Mouse (Mus musculus): ENCODE measurements around the gene Cep128. TPM values are rescaled to one million over a fixed set of nuclear protein-coding genes. Genes with fewer than 3 reads are reported as not detected.

Cep128 gene
- polyA plus RNA-seq, 1 experiment, result 5.4 TPM

DNA sequence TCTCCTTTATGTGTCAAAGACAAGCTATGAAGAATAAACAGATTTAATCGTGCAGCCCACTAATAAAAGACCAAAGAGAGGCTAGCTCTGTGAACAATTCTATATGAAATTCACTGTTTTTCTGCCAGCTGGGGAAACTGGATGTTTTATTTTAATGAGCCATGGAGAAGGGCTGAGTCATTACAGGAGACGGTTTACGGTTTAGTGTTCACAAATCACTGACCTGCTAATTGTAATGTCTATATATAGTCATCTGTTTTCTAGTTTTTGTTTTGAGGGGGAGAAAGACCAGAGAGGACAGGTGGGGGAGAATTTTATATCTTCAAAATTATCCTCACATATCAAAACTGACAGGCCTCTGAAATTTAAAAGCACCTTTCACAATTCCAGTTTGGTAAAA, 212.6 kb downstream of the Cep128 start:
- Histone ChIP-seq H3ac (ENCODE audit: control insufficient read depth, insufficient read length, low read depth) (no peak overlapping the region), H3K36me3 (ENCODE audit: control insufficient read depth, insufficient read depth) (no peaks in the 10 kb centered on the region), H3K4me3 (ENCODE audit: insufficient read depth, poor library complexity, severe bottlenecking) (no peak overlapping the region), H3K79me2 (ENCODE audit: control insufficient read depth, insufficient read depth) (no peaks in the 10 kb centered on the region), H3K79me3 (ENCODE audit: low read depth) (no peaks in the 10 kb centered on the region), H3K27me3 (ENCODE audit: control insufficient read depth, insufficient read depth, insufficient read length) (no peaks in the 10 kb centered on the region)
- TF ChIP-seq MYOD1 (IDR thresholded peaks at IDR 0.05; ENCODE audit: control insufficient read depth, insufficient read length, low read depth) (no peak), USF1 (IDR thresholded peaks at IDR 0.05; ENCODE audit: low read depth) (no peak), CTCF (IDR thresholded peaks at IDR 0.05; ENCODE audit: control insufficient read depth, insufficient read depth, insufficient read length) (no peak), MYOG (IDR thresholded peaks at IDR 0.05; ENCODE audit: control insufficient read depth, extremely low read depth, insufficient read length) (no peak), CEBPB (IDR thresholded peaks at IDR 0.05; ENCODE audit: low read depth) (no peak), FOSL1 (IDR thresholded peaks at IDR 0.05; ENCODE audit: insufficient read depth, low read length, poor library complexity, severe bottlenecking) (no peak), MAX (IDR thresholded peaks at IDR 0.05) (no peak)

DNA sequence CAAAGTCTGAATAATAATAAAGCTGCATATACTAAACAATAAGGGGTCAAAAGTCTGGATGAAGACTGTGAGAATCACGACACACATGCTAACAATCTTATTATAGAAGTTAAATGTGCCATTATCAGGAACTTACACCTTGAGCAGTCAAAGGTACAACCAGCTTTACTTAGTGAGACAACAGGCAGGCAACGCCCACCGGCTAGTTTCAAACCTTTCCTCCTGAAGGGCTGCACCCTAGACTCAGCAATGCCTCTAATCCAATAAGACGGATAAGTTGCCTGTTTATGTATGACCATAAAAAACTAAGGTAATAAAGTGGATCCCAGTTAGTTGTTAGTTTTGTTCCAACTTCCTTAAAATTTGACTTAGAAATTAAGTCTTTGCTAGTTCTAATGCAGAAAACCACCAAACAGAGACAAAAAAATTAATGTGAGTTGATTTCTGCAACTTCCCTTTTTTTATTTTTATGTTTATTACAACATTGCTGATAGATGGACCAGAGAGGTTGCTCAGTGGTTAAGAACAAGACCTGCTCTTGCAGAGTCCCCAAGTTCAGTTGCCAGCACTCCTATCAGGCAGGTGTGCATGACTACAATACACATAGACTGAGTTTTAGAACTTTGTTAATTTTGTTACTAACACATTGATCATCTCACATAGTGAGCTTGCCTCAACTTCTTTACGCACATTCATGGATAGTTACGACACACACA, 223.0 kb downstream of the Cep128 start:
- TF ChIP-seq FOSL1 (IDR thresholded peaks at IDR 0.05; ENCODE audit: insufficient read depth, low read length, poor library complexity, severe bottlenecking) (no peak), USF1 (IDR thresholded peaks at IDR 0.05; ENCODE audit: low read depth) (no peak), MYOD1 (IDR thresholded peaks at IDR 0.05; ENCODE audit: control insufficient read depth, insufficient read length, low read depth) (no peak), MAX (IDR thresholded peaks at IDR 0.05) (no peak), CTCF (IDR thresholded peaks at IDR 0.05; ENCODE audit: control insufficient read depth, insufficient read depth, insufficient read length) (no peak), MYOG (IDR thresholded peaks at IDR 0.05; ENCODE audit: control insufficient read depth, extremely low read depth, insufficient read length) (no peak), CEBPB (IDR thresholded peaks at IDR 0.05; ENCODE audit: low read depth) (no peak)
- Histone ChIP-seq H3ac (ENCODE audit: control insufficient read depth, insufficient read length, low read depth) (no peak overlapping the region), H3K27me3 (ENCODE audit: control insufficient read depth, insufficient read depth, insufficient read length) (no peaks in the 10 kb centered on the region)

DNA sequence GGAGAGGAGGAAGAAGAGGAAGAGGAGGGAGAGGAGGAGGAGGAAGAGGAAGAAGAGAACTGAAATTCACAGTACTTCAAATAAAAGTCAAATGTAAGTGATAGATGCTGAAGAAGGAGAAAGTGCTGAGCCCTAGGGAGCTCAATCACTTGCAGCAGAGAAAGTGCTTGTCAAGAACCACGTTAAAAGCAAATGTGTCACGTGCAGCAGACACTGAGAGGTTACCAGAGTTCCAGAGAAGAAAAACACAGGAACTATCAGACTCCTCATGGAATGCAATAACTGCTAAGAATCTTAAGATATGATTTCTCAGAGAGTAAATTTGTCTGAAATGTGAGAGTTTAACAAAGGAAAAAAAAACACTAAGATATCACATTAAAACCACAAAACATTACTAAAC, 225.7 kb downstream of the Cep128 start:
- Histone ChIP-seq H3K4me3 (ENCODE audit: insufficient read depth, poor library complexity, severe bottlenecking) (no peak overlapping the region), H3K79me3 (ENCODE audit: low read depth) (no peaks in the 10 kb centered on the region), H3K27me3 (ENCODE audit: control insufficient read depth, insufficient read depth, insufficient read length) (no peaks in the 10 kb centered on the region), H3K79me2 (ENCODE audit: control insufficient read depth, insufficient read depth) (no peaks in the 10 kb centered on the region), H3K36me3 (ENCODE audit: control insufficient read depth, insufficient read depth) (no peaks in the 10 kb centered on the region), H3ac (ENCODE audit: control insufficient read depth, insufficient read length, low read depth) (no peak overlapping the region)
- peak; percentile 82 for TF ChIP-seq USF1 (IDR thresholded peaks at IDR 0.05; ENCODE audit: low read depth)
- no peak for TF ChIP-seq FOSL1 (IDR thresholded peaks at IDR 0.05; ENCODE audit: insufficient read depth, low read length, poor library complexity, severe bottlenecking)

More for the DNA sequence above, 223.0 kb downstream of the Cep128 start:
- Histone ChIP-seq H3K4me3 (ENCODE audit: insufficient read depth, poor library complexity, severe bottlenecking) (no peak overlapping the region), H3K79me3 (ENCODE audit: low read depth) (no peaks in the 10 kb centered on the region), H3K79me2 (ENCODE audit: control insufficient read depth, insufficient read depth) (no peaks in the 10 kb centered on the region), H3K36me3 (ENCODE audit: control insufficient read depth, insufficient read depth) (no peaks in the 10 kb centered on the region)

GRCm38 (mm10) chr12:91154052-91154451, 230.2 kb downstream of the Cep128 start:
- no peaks in the 10 kb centered on the region for H3K27me3 ChIP-seq (ENCODE audit: control insufficient read depth, insufficient read depth, insufficient read length)
- H3ac ChIP-seq (ENCODE audit: control insufficient read depth, insufficient read length, low read depth), result no peak overlapping the region
- H3K79me2 ChIP-seq (ENCODE audit: control insufficient read depth, insufficient read depth), result no peaks in the 10 kb centered on the region
- H3K36me3 ChIP-seq (ENCODE audit: control insufficient read depth, insufficient read depth), result no peaks in the 10 kb centered on the region
- no peaks in the 10 kb centered on the region for H3K79me3 ChIP-seq (ENCODE audit: low read depth)
- TF ChIP-seq MAX (IDR thresholded peaks at IDR 0.05) (no peak), MYOD1 (IDR thresholded peaks at IDR 0.05; ENCODE audit: control insufficient read depth, insufficient read length, low read depth) (no peak), CEBPB (IDR thresholded peaks at IDR 0.05; ENCODE audit: low read depth) (no peak), MYOG (IDR thresholded peaks at IDR 0.05; ENCODE audit: control insufficient read depth, extremely low read depth, insufficient read length) (no peak), CTCF (IDR thresholded peaks at IDR 0.05; ENCODE audit: control insufficient read depth, insufficient read depth, insufficient read length) (no peak)
- H3K4me3 ChIP-seq (ENCODE audit: insufficient read depth, poor library complexity, severe bottlenecking), result no peak overlapping the region

DNA sequence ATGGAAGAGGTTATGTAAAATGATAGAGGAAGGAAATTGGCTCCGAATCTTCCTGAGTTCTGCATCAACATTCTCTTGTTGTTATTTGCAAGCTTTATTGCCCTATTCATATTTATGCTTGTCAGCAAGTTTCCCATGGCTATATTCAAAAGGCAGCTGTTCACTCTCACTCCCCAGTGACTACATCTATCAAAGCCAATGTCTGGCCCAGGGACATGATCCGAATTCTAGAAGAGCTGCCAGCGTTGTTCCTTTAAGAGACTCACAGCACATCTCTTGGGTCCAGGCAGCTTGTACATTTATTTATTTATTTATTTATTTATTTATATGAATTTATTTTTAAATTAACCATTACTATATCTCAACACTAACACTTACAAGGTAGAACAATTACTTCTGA, 235.1 kb downstream of the Cep128 start:
- Histone ChIP-seq H3K27me3 (ENCODE audit: control insufficient read depth, insufficient read depth, insufficient read length) (no peaks in the 10 kb centered on the region), H3K79me2 (ENCODE audit: control insufficient read depth, insufficient read depth) (no peaks in the 10 kb centered on the region), H3ac (ENCODE audit: control insufficient read depth, insufficient read length, low read depth) (no peak overlapping the region), H3K79me3 (ENCODE audit: low read depth) (no peaks in the 10 kb centered on the region), H3K36me3 (ENCODE audit: control insufficient read depth, insufficient read depth) (no peaks in the 10 kb centered on the region), H3K4me3 (ENCODE audit: insufficient read depth, poor library complexity, severe bottlenecking) (no peak overlapping the region)
- no peak for TF ChIP-seq MYOD1 (IDR thresholded peaks at IDR 0.05; ENCODE audit: control insufficient read depth, insufficient read length, low read depth)
- TF ChIP-seq MYOG (IDR thresholded peaks at IDR 0.05; ENCODE audit: control insufficient read depth, extremely low read depth, insufficient read length), result no peak
- TF ChIP-seq MAX (IDR thresholded peaks at IDR 0.05), result no peak
- no peak for TF ChIP-seq CTCF (IDR thresholded peaks at IDR 0.05; ENCODE audit: control insufficient read depth, insufficient read depth, insufficient read length)
- no peak for TF ChIP-seq CEBPB (IDR thresholded peaks at IDR 0.05; ENCODE audit: low read depth)
- no peak for TF ChIP-seq USF1 (IDR thresholded peaks at IDR 0.05; ENCODE audit: low read depth)
- no peak for TF ChIP-seq FOSL1 (IDR thresholded peaks at IDR 0.05; ENCODE audit: insufficient read depth, low read length, poor library complexity, severe bottlenecking)
